Mouse (Mus musculus) intestine, embryonic 14.5 days (tissue): ENCODE results near the gene Cox19. TPM values are rescaled to one million over a fixed set of nuclear protein-coding genes. Genes with fewer than 3 reads are reported as not detected.

Source experiments
- ATAC-seq: fragments of 200-750 bp; cut with Nextera tagmentation; replicated peaks from 2 replicates; pipeline ENCODE4 v1.8.0; 2017; ENCODE audit warnings: low read depth, moderate number of reproducible peaks, moderate TSS enrichment, moderate library complexity; ENCODE audit not compliant: low FRiP score, low TSS enrichment
- DNase-seq: peaks from one replicate; pipeline ENCODE4 v3.0.0-alpha.2; 2018; ENCODE audit warnings: low spot score
- H3K27ac ChIP-seq: fragments of 300-500 bp; sonication (generic); 2 replicates; pipeline ENCODE4 v1.5.1; 2014; ENCODE audit warnings: low read depth, mild to moderate bottlenecking, control low read depth
- H3K27me3 ChIP-seq: fragments of 300-500 bp; sonication (generic); replicated peaks from 2 replicates; pipeline ENCODE4 v1.6.1; 2014; ENCODE audit warnings: low read length, control low read depth; ENCODE audit not compliant: control insufficient read depth, insufficient read depth
- H3K36me3 ChIP-seq: fragments of 300-500 bp; sonication (generic); 2 replicates; pipeline ENCODE4 v1.6.1; 2014; ENCODE audit warnings: low read length, control low read depth; ENCODE audit not compliant: control insufficient read depth, insufficient read depth
- H3K4me1 ChIP-seq: fragments of 300-500 bp; sonication (generic); replicated peaks from 2 replicates; pipeline ENCODE4 v1.6.1; 2014; ENCODE audit warnings: low read length, control low read depth, mixed read lengths; ENCODE audit not compliant: control insufficient read depth, insufficient read depth
- H3K4me2 ChIP-seq: fragments of 300-500 bp; sonication (generic); 2 replicates; pipeline ENCODE4 v1.6.1; 2014; ENCODE audit warnings: low read length
- H3K4me3 ChIP-seq: fragments of 300-500 bp; sonication (generic); 2 replicates; pipeline ENCODE4 v1.5.1; 2014; ENCODE audit warnings: low read depth, low read length, control low read depth, mixed read lengths
- H3K9ac ChIP-seq: fragments of 300-500 bp; sonication (generic); 2 replicates; pipeline ENCODE4 v1.6.1; 2014; ENCODE audit warnings: mild to moderate bottlenecking, low read length
- H3K9me3 ChIP-seq: fragments of 300-500 bp; sonication (generic); 2 replicates; pipeline ENCODE4 v1.6.1; 2016; ENCODE audit warnings: low read length, control low read depth; ENCODE audit not compliant: control insufficient read depth
- WGBS: fragments of 180-500 bp; shearing (Covaris S2); extraction: QIAGEN DNeasy Blood & Tissue Kit; methylation state at CpG from one replicate; pipeline ENCODE4 v1.1.7; 2014; 5-methylcytosine and 5-hydroxymethylcytosine counted together
- polyA plus RNA-seq: library from polyadenylated mRNA; unstranded; fragments of >200 nt; fragmentation: Nextera tagmentation; extraction: Ambion mirVana; gene quantifications from 2 replicates; pipeline ENCODE4 v1.2.1, GENCODE M21; 2014

Gene Cox19
- polyA plus RNA-seq, 1 experiment from 2014 or later = 149 TPM

- no peak overlapping the region for H3K27ac ChIP-seq
- H3K4me2 ChIP-seq = no peak overlapping the region
- WGBS = 65% methylated on average over 2 of the region's 2 CpGs
- peaks cover 7% of the 10 kb centered on the region; the same call in 1 of the 2 replicates for H3K36me3 ChIP-seq
- H3K4me1 ChIP-seq = no peaks in the 10 kb centered on the region
- ATAC-seq (peak; percentile 28; the same call in 1 of the 2 replicates), DNase-seq (no peak)
- no peaks in the 10 kb centered on the region for H3K27me3 ChIP-seq
- no peaks in the 10 kb centered on the region for H3K9me3 ChIP-seq
- H3K4me3 ChIP-seq = no peak overlapping the region
- H3K9ac ChIP-seq = no peak overlapping the region
Observed at GRCm38 (mm10) chr5:139358653-139359052, 7.4 kb upstream of the Cox19 start.

DNA sequence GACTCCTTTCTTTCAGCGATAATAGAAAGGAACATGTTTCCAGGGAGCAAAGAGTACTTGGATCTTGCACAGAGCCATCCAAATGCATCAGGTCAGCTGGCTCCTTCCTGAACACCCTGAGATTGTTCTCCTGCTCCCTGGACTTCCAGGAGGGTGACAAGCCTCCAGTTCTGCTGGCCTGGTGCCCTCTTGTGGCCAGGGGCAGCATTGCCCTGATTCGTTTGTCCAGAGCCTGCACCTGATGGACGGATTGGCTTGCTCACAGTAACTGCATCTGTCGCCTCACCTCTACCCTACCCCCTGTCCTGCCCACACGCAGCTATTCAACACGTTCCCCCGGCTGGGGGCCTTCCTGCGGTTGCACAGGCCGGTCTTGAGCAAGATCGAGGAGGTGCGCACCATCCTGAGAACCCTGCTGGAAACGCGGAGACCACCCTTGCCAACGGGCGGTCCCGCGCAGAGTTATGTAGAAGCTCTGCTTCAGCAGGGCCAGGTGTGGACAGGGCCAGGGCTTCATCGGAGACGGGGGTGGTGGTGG lies 4.1 kb upstream of the Cox19 start:
- H3K27ac ChIP-seq = no peak overlapping the region
- ATAC-seq (0 out of 2 replicates have a peak, but pooled peaks have one; percentile 9), DNase-seq (peak; percentile 92)
- peaks cover 14% of the 10 kb centered on the region for H3K4me1 ChIP-seq
- no peak overlapping the region for H3K4me3 ChIP-seq
- no peaks in the 10 kb centered on the region for H3K27me3 ChIP-seq
- H3K4me2 ChIP-seq = no peak overlapping the region
- WGBS = 35% methylated on average over 19 of the region's 19 CpGs
- H3K9ac ChIP-seq = no peak overlapping the region
- no peaks in the 10 kb centered on the region for H3K36me3 ChIP-seq
- no peaks in the 10 kb centered on the region for H3K9me3 ChIP-seq

DNA sequence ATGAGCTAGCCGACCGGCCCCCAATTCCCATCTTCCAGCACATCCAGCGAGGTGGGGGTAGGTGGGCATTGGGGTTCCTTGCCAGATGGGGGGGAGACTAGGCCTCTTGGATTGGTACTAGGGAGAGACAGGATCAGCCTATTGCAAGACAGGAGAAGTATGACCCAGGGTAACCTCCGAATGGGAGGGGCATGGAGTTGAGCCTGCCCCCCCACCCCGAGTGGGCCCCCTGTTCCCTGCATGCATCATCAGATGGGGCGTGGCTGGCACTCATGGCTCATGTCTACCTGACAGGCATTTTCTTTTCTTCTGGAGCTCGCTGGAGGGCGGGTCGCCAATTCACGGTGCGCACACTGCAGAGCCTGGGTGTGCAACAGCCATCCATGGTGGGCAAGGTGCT lies 2.7 kb upstream of the Cox19 start:
- Histone ChIP-seq H3K27me3 (no peaks in the 10 kb centered on the region), H3K4me3 (no peak overlapping the region), H3K36me3 (no peaks in the 10 kb centered on the region), H3K9me3 (no peaks in the 10 kb centered on the region), H3K4me1 (peaks cover 14% of the 10 kb centered on the region), H3K27ac (no peak overlapping the region; the same call in 1 of the 2 replicates), H3K4me2 (peak overlapping the region; percentile 12; the same call in 1 of the 2 replicates), H3K9ac (no peak overlapping the region)
- WGBS = 83% methylated on average over 11 of the region's 11 CpGs
- DNase-seq (no peak), ATAC-seq (peak; percentile 26; the same call in 1 of the 2 replicates)

- Histone ChIP-seq H3K27me3 (no peaks in the 10 kb centered on the region), H3K9me3 (no peaks in the 10 kb centered on the region), H3K36me3 (no peaks in the 10 kb centered on the region), H3K27ac (no peak overlapping the region; the same call in 1 of the 2 replicates), H3K4me2 (peak overlapping the region; percentile 12; the same call in 1 of the 2 replicates), H3K4me3 (no peak overlapping the region), H3K4me1 (peaks cover 14% of the 10 kb centered on the region), H3K9ac (no peak overlapping the region)
- DNase-seq (peak; percentile 76), ATAC-seq (no peak)
- WGBS = 55% methylated on average over 10 of the region's 10 CpGs
Observed at GRCm38 (mm10) chr5:139353496-139353895, 2.3 kb upstream of the Cox19 start.

DNA sequence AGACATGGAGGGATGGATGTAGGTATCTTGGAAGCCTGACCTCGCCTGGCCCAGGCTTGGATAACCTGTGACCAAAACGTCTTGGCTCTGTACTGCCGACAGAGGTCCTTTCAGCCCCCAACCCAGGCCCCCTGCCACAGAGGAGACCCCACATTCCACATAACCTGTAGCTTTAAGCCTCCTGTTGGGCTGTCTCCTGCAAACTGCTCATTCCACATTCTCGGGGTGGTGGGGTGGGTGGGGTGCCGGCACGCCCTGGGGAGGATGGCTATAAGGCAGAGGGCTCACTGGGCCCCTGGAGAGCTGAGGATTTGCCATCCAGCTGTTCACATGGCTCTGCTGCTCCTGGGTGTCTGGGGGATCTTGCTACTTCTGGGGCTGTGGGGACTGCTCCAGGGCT lies 1.1 kb upstream of the Cox19 start, which contains the start of gene Cyp2w1:
TSS of gene Cyp2w1 (plus strand) at position 301 of the 400 bp plus-strand sequence.
- H3K4me3 ChIP-seq = no peak within 1 kb of the TSS
- H3K4me1 ChIP-seq = peaks cover 14% of the 10 kb centered on the region
- H3K9ac ChIP-seq = 0 out of 2 replicates have a peak within 1 kb of the TSS, but pooled peaks have one; percentile 7
- 41% methylated on average over 6 of the region's 6 CpGs for whole genome bisulfite sequencing
- peak within 1 kb of the TSS; percentile 70 for H3K27ac ChIP-seq
- DNase-seq (no peak), ATAC-seq (no peak)
- no peaks in the 10 kb centered on the region for H3K27me3 ChIP-seq
- no peaks in the 10 kb centered on the region for H3K9me3 ChIP-seq
- no peaks in the 10 kb centered on the region for H3K36me3 ChIP-seq
- H3K4me2 ChIP-seq = peak within 1 kb of the TSS; percentile 25; the same call in 1 of the 2 replicates

DNA sequence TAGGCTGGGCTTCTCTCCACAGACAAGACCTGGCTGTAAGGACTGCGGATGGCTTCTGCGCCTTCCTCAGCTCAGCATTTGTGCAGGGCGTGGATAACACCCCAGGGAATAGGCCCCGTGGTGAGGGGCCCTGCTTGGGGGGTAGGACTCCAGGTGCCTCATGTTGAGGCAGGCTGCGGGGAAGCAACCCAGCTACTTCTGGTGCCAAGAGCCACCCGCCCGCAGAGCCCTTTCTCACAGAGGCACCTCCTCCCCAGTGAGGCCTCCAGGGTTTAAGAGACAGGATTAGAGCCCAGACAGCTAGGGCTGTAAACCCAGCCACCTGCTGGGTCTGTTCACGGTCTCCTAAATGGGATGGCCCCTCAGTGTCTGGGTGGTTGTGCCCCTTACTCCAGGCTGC lies 410 bp upstream of the Cox19 start:
- ATAC-seq (peak; percentile 18; the same call in 1 of the 2 replicates), DNase-seq (peak; percentile 66)
- peaks cover 16% of the 10 kb centered on the region for H3K4me1 ChIP-seq
- no peaks in the 10 kb centered on the region for H3K36me3 ChIP-seq
- peak overlapping the region; percentile 25; the same call in 1 of the 2 replicates for H3K4me2 ChIP-seq
- no peak overlapping the region for H3K4me3 ChIP-seq
- no peak overlapping the region for H3K9ac ChIP-seq
- no peaks in the 10 kb centered on the region for H3K9me3 ChIP-seq
- H3K27ac ChIP-seq = peak overlapping the region; percentile 70
- WGBS = 18% methylated on average over 8 of the region's 8 CpGs
- no peaks in the 10 kb centered on the region for H3K27me3 ChIP-seq

GRCm38 (mm10) chr5:139349713-139350112 lies 1.5 kb downstream of the Cox19 start:
- no peak for ATAC-seq
- H3K27ac ChIP-seq = peak overlapping the region; percentile 54; the same call in 1 of the 2 replicates
- WGBS = 62% methylated on average over 6 of the region's 6 CpGs

DNA sequence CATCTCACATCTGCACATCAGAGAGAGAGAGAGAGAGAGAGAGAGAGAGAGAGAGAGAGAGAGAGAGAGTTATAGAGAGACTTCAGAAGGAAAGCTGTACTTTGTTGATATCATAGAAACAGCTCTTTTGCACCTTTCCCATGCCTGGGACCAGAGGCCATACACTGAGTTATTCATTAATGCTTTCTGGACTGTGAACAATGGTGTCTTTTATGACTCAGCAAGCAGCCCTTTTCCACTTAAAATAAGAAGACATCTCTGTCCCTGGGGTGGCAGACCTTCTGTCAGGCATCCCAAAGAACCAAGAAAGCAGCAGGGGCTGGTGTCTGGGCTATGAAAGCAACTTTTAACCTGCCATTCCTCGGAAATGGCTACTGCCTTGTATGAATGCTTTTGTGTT lies 4.0 kb downstream of the Cox19 start:
- no peak overlapping the region for H3K4me3 ChIP-seq
- H3K9ac ChIP-seq = no peak overlapping the region
- H3K4me1 ChIP-seq = peaks cover 22% of the 10 kb centered on the region
- WGBS = 56% methylated on average over 1 of the region's 1 CpGs
- H3K36me3 ChIP-seq = peaks cover 8% of the 10 kb centered on the region
- peak overlapping the region; percentile 69; the same call in 1 of the 2 replicates for H3K27ac ChIP-seq
- ATAC-seq (no peak), DNase-seq (no peak)
- no peaks in the 10 kb centered on the region for H3K27me3 ChIP-seq
- H3K9me3 ChIP-seq = no peaks in the 10 kb centered on the region
- no peak overlapping the region for H3K4me2 ChIP-seq

More at GRCm38 (mm10) chr5:139349713-139350112, 1.5 kb downstream of the Cox19 start:
- Histone ChIP-seq H3K4me1 (peaks cover 23% of the 10 kb centered on the region), H3K4me3 (no peak overlapping the region), H3K9ac (no peak overlapping the region), H3K36me3 (no peaks in the 10 kb centered on the region), H3K27me3 (no peaks in the 10 kb centered on the region), H3K4me2 (no peak overlapping the region), H3K9me3 (no peaks in the 10 kb centered on the region)
- no peak for DNase-seq

- Histone ChIP-seq H3K4me2 (peak overlapping the region; percentile 98), H3K36me3 (peaks cover 24% of the 10 kb centered on the region), H3K27me3 (no peaks in the 10 kb centered on the region), H3K4me1 (peaks cover 9% of the 10 kb centered on the region), H3K27ac (peak overlapping the region; percentile 74), H3K9ac (peak overlapping the region; percentile 39), H3K9me3 (no peaks in the 10 kb centered on the region), H3K4me3 (peak overlapping the region; percentile 96)
- ATAC-seq (0 out of 2 replicates have a peak, but pooled peaks have one; percentile 4), DNase-seq (no peak)
- 10% methylated on average over 5 of the region's 5 CpGs for WGBS
Observed at GRCm38 (mm10) chr5:139345364-139345714, 5.9 kb downstream of the Cox19 start.
